Mouse (Mus musculus) retina, postnatal 7 days (tissue): Measurements from ENCODE around the gene Pgp.

Source experiments
- DNase-seq: peaks from one replicate; pipeline ENCODE4 v3.0.0-alpha.2; 2012; ENCODE audit warnings: low read depth, low spot score

Gene Pgp

GRCm38 (mm10) chr17:24461580-24461979 is 8.6 kb upstream of the Pgp start:
- DNase-seq: no peak

DNA sequence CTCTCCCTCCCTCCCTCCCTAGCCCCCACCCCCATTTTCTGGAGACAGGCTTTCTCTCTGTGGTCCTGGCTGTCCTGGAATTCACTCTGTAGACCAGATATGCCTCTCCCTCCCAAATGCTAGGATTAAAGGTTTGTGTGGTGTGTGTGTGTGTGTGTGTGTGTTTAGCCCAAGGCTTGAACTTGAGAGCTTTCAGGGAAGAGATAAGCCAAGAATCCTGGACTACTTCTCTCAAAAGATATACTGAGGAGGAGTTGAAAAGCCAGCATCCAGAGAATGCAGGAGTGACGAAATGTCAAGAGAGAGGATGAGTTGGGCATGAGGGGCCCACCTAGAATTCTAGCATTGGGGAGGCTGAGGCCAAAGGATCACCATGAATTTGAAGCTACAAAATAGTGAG is 7.3 kb upstream of the Pgp start:
- DNase-seq: no peak

DNA sequence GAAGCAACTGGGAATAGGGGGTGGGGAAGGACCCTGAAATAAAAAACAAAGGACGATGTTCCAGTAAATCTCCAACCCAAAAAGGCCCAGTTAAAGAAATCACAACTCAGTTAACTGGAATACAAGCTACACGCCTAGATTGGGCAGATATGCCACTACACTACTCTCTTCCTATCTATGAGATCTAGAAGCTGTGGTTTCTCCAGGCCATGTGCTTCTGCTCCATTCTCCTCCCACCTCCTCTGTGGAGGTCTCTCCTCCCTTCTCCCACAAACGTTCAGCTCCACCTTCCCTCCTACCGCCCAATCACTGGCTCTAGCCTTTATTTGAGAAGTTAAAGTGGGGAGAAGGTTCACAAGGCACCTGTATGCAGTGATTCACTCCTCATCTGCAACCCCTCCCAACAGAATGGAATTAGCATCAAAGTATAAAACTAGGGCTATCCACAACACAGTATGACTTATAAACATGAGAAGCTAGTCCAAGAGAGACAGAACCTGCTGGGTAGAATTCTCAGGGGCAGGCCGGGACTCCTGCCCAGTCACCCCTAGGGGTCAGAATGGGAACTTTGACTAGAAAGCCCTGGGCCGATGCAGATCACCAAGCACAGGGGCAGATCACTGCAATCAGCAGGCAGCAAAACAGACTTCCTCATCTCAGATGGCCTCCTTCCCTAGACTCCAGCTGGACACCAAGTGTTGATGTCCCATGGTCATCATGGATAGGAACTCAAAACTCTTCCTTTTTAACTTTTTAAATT is 6.6 kb upstream of the Pgp start:
- no peak for DNase-seq

- DNase-seq: no peak
These were observed 1.5 kb upstream of the Pgp start for GRCm38 (mm10) chr17:24468636-24469246.

DNA sequence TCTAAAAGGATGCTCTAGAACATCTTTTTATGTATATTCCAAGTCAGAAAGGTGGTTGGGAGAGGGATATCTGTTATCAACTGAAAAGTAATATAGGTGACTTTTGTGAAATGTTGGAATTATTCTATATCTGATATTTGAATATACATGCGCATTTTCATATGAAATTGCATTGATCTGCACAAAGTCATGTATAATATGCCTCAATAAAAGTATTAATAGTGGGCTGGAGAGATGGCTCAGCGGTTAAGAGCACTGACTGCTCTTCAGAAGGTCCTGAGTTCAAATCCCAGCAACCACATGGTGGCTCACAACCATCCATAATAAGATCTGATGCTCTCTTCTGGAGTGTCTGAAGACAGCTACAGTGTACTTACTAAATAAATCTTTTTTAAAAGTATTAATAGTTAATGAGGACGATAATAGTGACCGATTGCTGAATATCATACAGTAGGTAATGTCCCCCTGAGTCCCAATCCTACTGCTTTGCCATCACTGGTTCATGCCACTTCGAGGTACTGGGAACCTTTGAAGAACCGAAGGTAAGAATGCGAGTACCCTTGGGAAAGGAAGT is 769 bp upstream of the Pgp start:
- DNase-seq: no peak

GRCm38 (mm10) chr17:24470701-24471527 is 722 bp downstream of the Pgp start:
- DNase-seq: no peak

DNA sequence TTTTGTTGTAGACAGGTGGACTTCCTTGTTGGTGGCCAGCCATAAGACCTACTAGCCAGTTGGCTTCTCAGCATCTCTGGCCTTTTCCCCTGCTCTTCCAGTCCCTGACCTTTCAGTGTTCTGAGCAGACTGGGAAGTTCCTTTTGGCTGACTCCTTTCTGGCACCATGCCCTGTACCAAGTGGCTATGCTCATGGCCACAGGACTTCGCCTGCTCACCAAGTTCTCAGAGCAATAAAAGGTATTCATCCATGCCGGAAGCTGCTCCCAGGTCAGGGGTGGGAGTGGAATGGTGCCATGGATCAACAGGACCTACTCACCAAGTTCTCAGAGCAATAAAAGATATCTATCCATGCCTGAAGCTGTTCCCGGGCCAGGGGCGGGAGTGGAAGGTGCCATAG is 2.3 kb downstream of the Pgp start:
- DNase-seq: no peak

GRCm38 (mm10) chr17:24473612-24474275 is 3.6 kb downstream of the Pgp start, which contains the start of gene Bricd5:
Gene Bricd5, plus strand, starts transcription at chr17:24473884.
- DNase-seq: no peak

GRCm38 (mm10) chr17:24474557-24474956 is 4.4 kb downstream of the Pgp start:
- DNase-seq: no peak

GRCm38 (mm10) chr17:24475586-24475985 is 5.4 kb downstream of the Pgp start:
- no peak for DNase-seq

GRCm38 (mm10) chr17:24476022-24476776 is 6.0 kb downstream of the Pgp start:
- no peak for DNase-seq

GRCm38 (mm10) chr17:24477053-24477984 is 7.1 kb downstream of the Pgp start:
- no peak for DNase-seq

DNA sequence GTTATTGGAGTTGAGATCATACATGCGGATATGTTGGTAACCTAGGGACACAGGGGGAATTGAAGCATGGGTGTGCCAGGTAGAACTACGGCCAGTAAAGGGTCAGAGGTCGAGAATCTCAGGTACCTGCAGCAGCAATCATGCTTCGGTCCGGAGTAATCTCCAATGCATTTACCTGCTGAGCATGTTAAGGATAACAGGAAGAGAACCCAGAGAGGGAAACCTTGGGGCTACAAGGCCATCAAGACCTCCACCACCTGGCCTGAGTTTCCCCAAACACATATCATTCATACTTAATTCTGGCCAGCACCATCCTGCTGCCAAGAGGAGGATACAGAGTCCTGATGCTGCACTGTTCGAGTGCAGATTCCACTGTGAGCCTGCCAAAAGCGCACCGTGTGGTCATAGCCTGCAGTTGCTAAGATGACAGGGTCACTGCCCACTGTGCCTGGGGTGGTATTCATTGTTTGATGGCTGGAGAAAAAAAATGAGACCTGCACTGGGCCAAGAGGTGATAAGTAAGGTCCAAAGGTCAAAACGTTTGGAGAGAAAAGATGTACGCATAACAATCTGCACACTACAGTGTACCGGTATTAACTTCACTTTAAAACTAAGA is 7.9 kb downstream of the Pgp start:
- no peak for DNase-seq

DNA sequence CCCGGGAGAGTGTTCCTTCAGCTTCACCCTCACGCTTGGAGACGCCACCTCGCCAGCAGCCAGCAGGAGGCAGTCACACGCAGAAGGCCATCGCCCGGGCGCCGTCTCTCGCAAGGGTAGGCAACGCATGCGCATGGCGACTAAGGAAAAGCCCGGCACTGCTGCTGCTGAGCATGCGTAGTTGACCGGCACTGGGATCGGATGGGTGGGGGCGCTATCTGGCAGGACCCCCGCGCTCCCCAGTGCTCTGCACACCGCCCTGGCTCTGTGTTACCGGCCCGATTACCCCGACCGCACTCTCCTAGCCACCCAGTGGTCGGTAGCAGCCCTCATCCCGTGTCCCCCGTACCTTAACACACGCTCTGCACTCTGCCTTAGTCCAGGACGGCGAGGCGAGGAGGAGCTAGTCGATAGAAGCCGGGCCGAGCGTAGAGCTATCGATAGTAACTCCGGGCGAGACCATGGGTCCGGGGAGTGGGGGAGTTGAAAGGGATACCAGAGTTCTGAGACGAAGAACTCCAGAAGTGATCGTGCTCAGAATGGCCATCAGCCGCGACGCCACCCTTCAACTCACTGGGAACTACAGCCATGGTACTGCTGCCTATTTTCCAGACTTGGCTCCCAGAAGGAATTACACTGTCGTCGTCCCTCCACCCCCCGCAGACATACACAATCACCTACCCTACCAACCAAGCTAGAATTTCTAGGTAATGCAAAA is 8.6 kb downstream of the Pgp start, which contains the start of gene Mlst8:
Gene Mlst8 (minus strand): TSS at position 416 of the 718 bp plus-strand sequence.
- peak; percentile 95 for DNase-seq

- DNase-seq: no peak
These were observed 9.2 kb downstream of the Pgp start for GRCm38 (mm10) chr17:24479431-24479830.

- no peak for DNase-seq
These were observed 10.1 kb downstream of the Pgp start for GRCm38 (mm10) chr17:24480201-24480826.

DNA sequence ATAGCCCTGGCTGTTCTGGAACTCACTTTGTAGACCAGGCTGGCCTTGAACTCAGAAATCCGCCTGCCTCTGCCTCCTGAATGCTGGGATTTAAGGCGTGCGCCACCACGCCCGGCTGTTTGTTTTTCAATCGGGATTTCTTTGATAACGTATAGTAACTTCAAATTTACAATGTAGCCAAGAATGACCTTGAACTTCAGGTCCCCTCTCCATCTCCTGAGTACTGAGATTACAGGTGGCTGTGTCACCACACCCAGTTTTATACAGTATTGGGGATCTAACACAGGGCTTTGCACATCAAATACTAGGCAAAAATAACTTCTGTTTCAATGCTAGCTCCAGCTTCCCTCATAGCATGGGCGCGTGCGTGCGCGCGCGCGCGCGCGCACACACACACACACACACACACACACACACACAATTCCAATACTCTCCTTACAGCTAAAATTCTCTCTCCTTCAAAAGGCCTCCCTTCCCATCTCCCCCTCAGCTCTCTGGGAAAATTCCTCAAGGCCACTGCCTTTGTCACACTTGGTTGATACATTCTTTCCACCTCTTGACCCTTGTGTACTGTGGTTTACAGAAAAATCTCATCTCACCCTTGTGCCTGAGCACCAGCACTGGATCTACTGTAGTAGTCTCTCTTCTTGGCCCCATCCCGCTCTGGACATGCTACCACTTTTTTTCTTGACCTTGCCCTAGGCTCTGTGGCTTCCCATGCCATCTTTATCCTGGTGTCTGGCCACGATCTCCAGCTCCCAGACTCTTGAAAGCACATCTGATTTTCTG is 11.0 kb downstream of the Pgp start:
- DNase-seq: no peak
